Mouse (Mus musculus): ENCODE data around the gene Cd44. TPM values are rescaled to one million over a fixed set of nuclear protein-coding genes. Genes with fewer than 3 reads are reported as not detected.

Cd44 gene
- polyA plus RNA-seq, 1 experiment, result 11.8 TPM

GRCm38 (mm10) chr2:102778208-102778607 lies 123.3 kb downstream of the Cd44 start:
- 90% methylated on average over 3 of the region's 3 CpGs for WGBS
- DNase-seq (ENCODE audit: low read depth, low spot score), result no peak

GRCm38 (mm10) chr2:102775561-102775960 lies 125.9 kb downstream of the Cd44 start:
- WGBS, result 61% methylated on average over 1 of the region's 1 CpGs

GRCm38 (mm10) chr2:102774700-102775099 lies 126.8 kb downstream of the Cd44 start:
- DNase-seq (ENCODE audit: low read depth, low spot score), result no peak
- 45% methylated on average over 4 of the region's 4 CpGs for WGBS

More at GRCm38 (mm10) chr2:102775561-102775960, 125.9 kb downstream of the Cd44 start:
- no peak for DNase-seq (ENCODE audit: low read depth, low spot score)

- no peak for DNase-seq (ENCODE audit: low read depth, low spot score)
- WGBS, result 98% methylated on average over 5 of the region's 5 CpGs
Measured at GRCm38 (mm10) chr2:102772276-102772675, 129.2 kb downstream of the Cd44 start.

- DNase-seq (ENCODE audit: low read depth, low spot score), result no peak
- 80% methylated on average over 1 of the region's 1 CpGs for WGBS
Measured at GRCm38 (mm10) chr2:102771304-102771703, 130.2 kb downstream of the Cd44 start.

GRCm38 (mm10) chr2:102768267-102768666 lies 133.2 kb downstream of the Cd44 start:
- no peak for DNase-seq (ENCODE audit: low read depth, low spot score)
- 58% methylated on average over 3 of the region's 3 CpGs for WGBS

GRCm38 (mm10) chr2:102764602-102765374 lies 136.7 kb downstream of the Cd44 start:
- 19% methylated on average over 8 of the region's 8 CpGs for WGBS
- DNase-seq (ENCODE audit: low read depth, low spot score), result peak; percentile 62

GRCm38 (mm10) chr2:102763991-102764390 lies 137.5 kb downstream of the Cd44 start:
- DNase-seq (ENCODE audit: low read depth, low spot score), result no peak
- 82% methylated on average over 2 of the region's 2 CpGs for WGBS

- whole genome bisulfite sequencing, result 34% methylated on average over 3 of the region's 3 CpGs
- no peak for DNase-seq (ENCODE audit: low read depth, low spot score)
Measured at GRCm38 (mm10) chr2:102763176-102763575, 138.3 kb downstream of the Cd44 start.

Other genes starting within 250 kb of the Cd44 start
- 0.16 and 0.89 TPM in 2 replicates for gene Slc1a2, start 243.0 kb downstream of the Cd44 start, polyA plus RNA-seq (2012; rRNA removed)
- gene Pdhx, start 171.8 kb upstream of the Cd44 start, polyA plus RNA-seq (2012; rRNA removed), result 14.6 and 18.3 TPM in 2 replicates
- 6.1 and 7.2 TPM in 2 replicates for gene Apip, start 172.0 kb upstream of the Cd44 start, polyA plus RNA-seq (2012; rRNA removed)